Mouse (Mus musculus): ENCODE data around the gene Camk1d. TPM values are rescaled to one million over a fixed set of nuclear protein-coding genes. Genes with fewer than 3 reads are reported as not detected.

The Camk1d gene
- polyA plus RNA-seq, 1 experiment from 2014 or later, result 2.1 TPM

DNA sequence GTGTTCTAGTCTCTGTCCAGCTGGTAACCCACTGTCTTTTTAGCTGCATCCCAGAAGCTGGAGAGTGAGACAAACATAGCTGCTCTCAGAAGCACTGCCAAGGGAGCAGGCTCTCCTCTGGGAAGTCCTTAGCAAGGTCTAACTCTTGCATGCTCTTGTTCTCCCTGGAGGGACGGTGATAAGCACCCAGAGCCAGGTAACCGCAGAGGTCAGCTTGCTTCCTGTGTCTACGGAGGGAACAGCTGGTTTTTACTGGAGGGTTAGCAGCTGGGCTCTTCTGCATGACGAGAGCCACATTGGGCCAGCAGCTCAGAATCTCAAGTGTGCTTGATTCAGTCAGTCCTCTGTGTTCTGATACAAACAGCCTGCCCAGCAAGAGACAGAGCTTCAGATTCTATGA is 425.7 kb downstream of the Camk1d start:
- DNase-seq (ENCODE audit: low spot score) (no peak), ATAC-seq (ENCODE audit: insufficient read depth, low FRiP score, low TSS enrichment) (no peak)
- no peak overlapping the region for H3K4me3 ChIP-seq (ENCODE audit: low read depth, low read length)
- no peaks in the 10 kb centered on the region for H3K4me1 ChIP-seq (ENCODE audit: control insufficient read depth, insufficient read depth, low read length)
- no peak overlapping the region for H3K27ac ChIP-seq (ENCODE audit: low read depth, low read length)
- H3K9ac ChIP-seq (ENCODE audit: low read length), result no peak overlapping the region
- H3K36me3 ChIP-seq (ENCODE audit: control insufficient read depth, insufficient read depth, low read length), result no peaks in the 10 kb centered on the region
- H3K9me3 ChIP-seq (ENCODE audit: control insufficient read depth, low read length), result no peaks in the 10 kb centered on the region
- WGBS, result 81% methylated on average over 4 of the region's 4 CpGs
- H3K27me3 ChIP-seq (ENCODE audit: control insufficient read depth, insufficient read depth, low read length), result no peaks in the 10 kb centered on the region
- no peak overlapping the region for H3K4me2 ChIP-seq (ENCODE audit: low read depth)

DNA sequence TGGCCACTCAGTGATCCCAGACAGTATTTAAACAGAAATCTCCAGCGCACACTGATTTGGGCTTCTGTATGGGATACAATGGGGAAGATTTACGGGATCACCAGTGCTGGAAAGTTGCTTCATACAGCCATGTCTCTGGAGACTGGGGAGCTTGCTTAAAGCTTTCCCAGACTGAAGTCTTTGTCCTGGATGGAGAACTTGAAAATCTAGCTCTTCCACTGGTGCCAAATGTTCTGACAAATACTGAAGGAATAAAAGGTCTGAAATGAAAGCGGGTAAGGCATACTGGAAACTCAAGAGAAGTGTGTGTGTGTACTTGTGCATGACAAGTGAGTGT is 427.3 kb downstream of the Camk1d start:
- Histone ChIP-seq H3K27me3 (ENCODE audit: control insufficient read depth, insufficient read depth, low read length) (no peaks in the 10 kb centered on the region), H3K4me3 (ENCODE audit: low read depth, low read length) (no peak overlapping the region), H3K27ac (ENCODE audit: low read depth, low read length) (no peak overlapping the region), H3K9ac (ENCODE audit: low read length) (no peak overlapping the region), H3K4me2 (ENCODE audit: low read depth) (no peak overlapping the region), H3K9me3 (ENCODE audit: control insufficient read depth, low read length) (no peaks in the 10 kb centered on the region), H3K36me3 (ENCODE audit: control insufficient read depth, insufficient read depth, low read length) (no peaks in the 10 kb centered on the region), H3K4me1 (ENCODE audit: control insufficient read depth, insufficient read depth, low read length) (no peaks in the 10 kb centered on the region)
- no peak for DNase-seq (ENCODE audit: low spot score)
- no peak for ATAC-seq (ENCODE audit: insufficient read depth, low FRiP score, low TSS enrichment)
- 90% methylated on average over 3 of the region's 3 CpGs for WGBS

DNA sequence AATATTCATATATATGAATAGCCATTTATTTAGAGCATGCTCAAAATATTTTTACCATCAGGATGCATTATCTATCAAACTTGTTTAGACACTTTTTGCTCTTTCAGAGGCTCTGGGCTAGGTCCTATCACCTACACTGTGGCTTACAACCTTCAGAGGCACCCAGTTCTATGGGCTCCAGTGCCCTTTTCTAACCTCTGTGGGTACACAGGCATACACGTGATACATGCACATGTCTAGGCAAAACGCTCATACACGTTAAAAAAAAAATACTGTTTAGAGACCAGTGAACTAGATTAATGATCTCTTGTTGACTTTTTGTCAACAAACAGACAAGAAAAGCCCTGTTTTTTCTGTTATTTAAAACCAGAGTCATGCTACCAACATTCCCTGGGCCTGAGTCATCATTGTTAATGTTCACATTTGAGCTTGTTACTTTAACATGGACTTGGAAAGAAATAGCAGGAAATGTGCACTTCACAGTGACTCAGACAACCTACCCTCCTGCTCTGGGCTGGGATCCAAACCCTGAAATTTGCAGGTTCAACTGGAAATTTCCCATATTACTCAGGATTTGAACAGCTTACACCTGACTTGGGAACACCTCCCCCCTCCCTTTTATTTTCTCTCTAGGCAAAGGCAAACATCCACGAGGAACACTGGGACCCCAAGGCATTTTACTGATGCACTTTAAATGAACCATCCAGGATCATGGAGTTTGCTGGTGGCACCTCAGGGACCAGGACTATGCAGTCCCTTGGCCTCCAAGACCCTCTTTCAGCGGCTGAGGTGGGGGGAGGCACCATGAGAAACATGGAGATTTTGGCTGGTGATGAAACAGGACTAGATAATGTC is 427.9 kb downstream of the Camk1d start:
- no peaks in the 10 kb centered on the region for H3K4me1 ChIP-seq (ENCODE audit: control insufficient read depth, insufficient read depth, low read length)
- H3K27me3 ChIP-seq (ENCODE audit: control insufficient read depth, insufficient read depth, low read length), result no peaks in the 10 kb centered on the region
- no peak overlapping the region for H3K27ac ChIP-seq (ENCODE audit: low read depth, low read length)
- no peaks in the 10 kb centered on the region for H3K9me3 ChIP-seq (ENCODE audit: control insufficient read depth, low read length)
- no peak overlapping the region for H3K4me2 ChIP-seq (ENCODE audit: low read depth)
- no peak overlapping the region for H3K9ac ChIP-seq (ENCODE audit: low read length)
- ATAC-seq (ENCODE audit: insufficient read depth, low FRiP score, low TSS enrichment) (no peak), DNase-seq (ENCODE audit: low spot score) (no peak)
- no peaks in the 10 kb centered on the region for H3K36me3 ChIP-seq (ENCODE audit: control insufficient read depth, insufficient read depth, low read length)
- no peak overlapping the region for H3K4me3 ChIP-seq (ENCODE audit: low read depth, low read length)
- WGBS, result 77% methylated on average over 5 of the region's 5 CpGs

DNA sequence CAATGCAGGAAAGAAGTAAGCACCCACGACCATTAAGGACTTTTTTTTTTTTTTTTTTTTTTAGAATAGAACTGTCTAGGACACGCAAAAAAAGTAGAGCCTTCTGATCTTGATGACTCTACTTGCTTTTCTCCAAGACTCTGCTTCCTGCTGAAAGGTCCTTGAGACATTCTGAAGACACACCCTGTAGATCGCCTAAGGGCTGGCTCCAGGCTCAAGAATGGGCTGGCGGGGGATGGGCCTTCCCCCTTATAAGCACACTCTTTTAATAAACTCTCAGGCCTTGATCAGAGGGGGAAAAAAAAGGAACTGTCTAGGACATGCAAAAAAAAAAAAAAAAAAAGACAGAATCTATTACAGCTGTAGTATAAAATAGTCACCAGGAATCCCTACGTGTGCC is 430.0 kb downstream of the Camk1d start:
- no peak for ATAC-seq (ENCODE audit: insufficient read depth, low FRiP score, low TSS enrichment)
- Histone ChIP-seq H3K27me3 (ENCODE audit: control insufficient read depth, insufficient read depth, low read length) (no peaks in the 10 kb centered on the region), H3K27ac (ENCODE audit: low read depth, low read length) (no peak overlapping the region), H3K4me1 (ENCODE audit: control insufficient read depth, insufficient read depth, low read length) (no peaks in the 10 kb centered on the region), H3K4me2 (ENCODE audit: low read depth) (no peak overlapping the region), H3K36me3 (ENCODE audit: control insufficient read depth, insufficient read depth, low read length) (no peaks in the 10 kb centered on the region), H3K4me3 (ENCODE audit: low read depth, low read length) (no peak overlapping the region), H3K9ac (ENCODE audit: low read length) (no peak overlapping the region), H3K9me3 (ENCODE audit: control insufficient read depth, low read length) (no peaks in the 10 kb centered on the region)
- no peak for DNase-seq (ENCODE audit: low spot score)
- 87% methylated on average over 5 of the region's 5 CpGs for WGBS

DNA sequence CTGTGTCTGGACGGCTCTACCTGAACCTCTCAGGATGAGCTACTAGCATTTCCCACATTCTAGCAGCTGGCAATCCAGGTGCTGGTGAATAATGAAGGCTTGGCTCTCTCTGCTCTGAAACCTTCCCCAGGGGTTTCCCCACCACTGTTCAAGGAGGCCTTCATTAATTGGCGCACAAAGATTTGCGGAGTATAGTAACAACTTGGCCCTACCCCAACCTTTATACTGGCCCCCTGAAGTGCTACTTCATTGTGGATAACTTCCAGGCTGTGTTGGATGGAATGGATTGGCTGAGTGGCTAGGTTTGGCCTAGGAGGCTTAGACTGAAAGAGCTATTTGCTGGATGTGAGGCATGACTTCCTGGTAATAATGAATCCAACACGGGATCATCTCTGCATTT is 431.7 kb downstream of the Camk1d start:
- Histone ChIP-seq H3K4me3 (ENCODE audit: low read depth, low read length) (no peak overlapping the region), H3K27me3 (ENCODE audit: control insufficient read depth, insufficient read depth, low read length) (no peaks in the 10 kb centered on the region), H3K36me3 (ENCODE audit: control insufficient read depth, insufficient read depth, low read length) (no peaks in the 10 kb centered on the region), H3K4me1 (ENCODE audit: control insufficient read depth, insufficient read depth, low read length) (no peaks in the 10 kb centered on the region), H3K9me3 (ENCODE audit: control insufficient read depth, low read length) (no peaks in the 10 kb centered on the region), H3K9ac (ENCODE audit: low read length) (no peak overlapping the region), H3K27ac (ENCODE audit: low read depth, low read length) (no peak overlapping the region), H3K4me2 (ENCODE audit: low read depth) (no peak overlapping the region)
- no peak for DNase-seq (ENCODE audit: low spot score)
- ATAC-seq (ENCODE audit: insufficient read depth, low FRiP score, low TSS enrichment), result no peak
- 87% methylated on average over 4 of the region's 4 CpGs for WGBS

DNA sequence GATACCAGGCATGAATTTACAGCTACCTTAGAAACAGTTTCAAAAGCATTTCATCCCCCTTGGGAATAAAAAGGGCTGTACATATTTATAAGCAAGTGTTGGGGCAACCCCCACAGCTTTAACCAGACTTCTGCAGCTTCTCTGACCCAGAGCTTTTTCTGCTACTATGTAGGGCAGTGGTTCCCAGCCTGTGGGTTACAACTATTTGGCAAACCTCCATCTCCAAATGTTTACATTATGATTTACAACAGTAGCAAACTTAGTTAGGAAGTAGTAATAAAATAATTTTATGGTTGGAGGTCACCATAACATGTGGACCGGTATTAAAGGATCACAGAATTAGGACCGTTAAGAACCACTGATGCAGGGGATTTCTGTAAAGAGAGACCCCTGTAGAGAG is 446.3 kb downstream of the Camk1d start:
- H3K4me3 ChIP-seq (ENCODE audit: low read depth, low read length), result no peak overlapping the region
- no peak overlapping the region for H3K9ac ChIP-seq (ENCODE audit: low read length)
- no peak overlapping the region for H3K27ac ChIP-seq (ENCODE audit: low read depth, low read length)
- 83% methylated on average over 2 of the region's 2 CpGs for WGBS
- H3K36me3 ChIP-seq (ENCODE audit: control insufficient read depth, insufficient read depth, low read length), result no peaks in the 10 kb centered on the region
- ATAC-seq (ENCODE audit: insufficient read depth, low FRiP score, low TSS enrichment) (no peak), DNase-seq (ENCODE audit: low spot score) (no peak)
- H3K27me3 ChIP-seq (ENCODE audit: control insufficient read depth, insufficient read depth, low read length), result no peaks in the 10 kb centered on the region
- H3K4me2 ChIP-seq (ENCODE audit: low read depth), result no peak overlapping the region
- H3K9me3 ChIP-seq (ENCODE audit: control insufficient read depth, low read length), result no peaks in the 10 kb centered on the region
- no peaks in the 10 kb centered on the region for H3K4me1 ChIP-seq (ENCODE audit: control insufficient read depth, insufficient read depth, low read length)

DNA sequence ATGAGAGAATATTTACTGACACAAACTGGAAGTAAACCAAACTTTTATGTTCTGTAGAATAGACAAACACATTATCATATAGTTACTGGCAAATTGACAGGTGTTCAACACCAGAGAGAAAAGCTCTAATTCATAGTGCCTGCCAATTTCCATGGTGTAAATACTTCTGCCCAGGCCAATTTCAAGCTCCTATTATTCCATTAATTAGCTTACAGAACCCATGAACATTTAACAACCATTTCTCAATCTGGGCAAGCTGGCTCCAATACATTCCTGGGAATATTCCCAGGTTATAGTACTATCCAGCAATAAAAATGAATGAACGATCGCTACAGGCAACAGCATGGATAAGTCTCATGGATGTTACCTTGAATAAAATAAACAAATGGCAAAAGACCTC is 452.0 kb downstream of the Camk1d start:
- Histone ChIP-seq H3K4me3 (ENCODE audit: low read depth, low read length) (no peak overlapping the region), H3K4me1 (ENCODE audit: control insufficient read depth, insufficient read depth, low read length) (no peaks in the 10 kb centered on the region), H3K27me3 (ENCODE audit: control insufficient read depth, insufficient read depth, low read length) (no peaks in the 10 kb centered on the region), H3K4me2 (ENCODE audit: low read depth) (no peak overlapping the region), H3K27ac (ENCODE audit: low read depth, low read length) (no peak overlapping the region), H3K9me3 (ENCODE audit: control insufficient read depth, low read length) (no peaks in the 10 kb centered on the region), H3K9ac (ENCODE audit: low read length) (no peak overlapping the region), H3K36me3 (ENCODE audit: control insufficient read depth, insufficient read depth, low read length) (no peaks in the 10 kb centered on the region)
- 92% methylated on average over 2 of the region's 2 CpGs for WGBS
- DNase-seq (ENCODE audit: low spot score) (no peak), ATAC-seq (ENCODE audit: insufficient read depth, low FRiP score, low TSS enrichment) (no peak)

DNA sequence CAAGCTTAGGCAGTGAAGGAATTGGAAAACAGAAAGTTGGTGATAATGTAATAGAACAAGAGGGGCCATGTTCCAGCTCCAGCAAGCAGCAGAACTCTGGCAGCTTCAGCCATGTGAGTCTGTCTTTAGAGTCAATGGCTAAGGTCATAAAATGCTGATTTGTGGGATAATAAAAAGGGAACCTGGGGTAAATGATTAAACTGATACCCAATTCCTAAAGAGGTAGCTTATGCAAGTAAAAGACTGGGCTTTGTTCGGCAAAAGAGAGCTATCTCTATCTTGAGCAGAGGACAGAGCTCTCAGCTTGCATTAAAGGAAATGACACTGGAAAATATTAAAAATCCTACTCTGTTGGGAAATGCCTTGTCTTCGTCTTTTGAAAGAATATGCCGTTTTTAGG is 456.1 kb downstream of the Camk1d start:
- no peaks in the 10 kb centered on the region for H3K9me3 ChIP-seq (ENCODE audit: control insufficient read depth, low read length)
- WGBS, result 72% methylated on average over 3 of the region's 3 CpGs
- H3K4me2 ChIP-seq (ENCODE audit: low read depth), result no peak overlapping the region
- no peak overlapping the region for H3K9ac ChIP-seq (ENCODE audit: low read length)
- H3K27ac ChIP-seq (ENCODE audit: low read depth, low read length), result no peak overlapping the region
- H3K4me1 ChIP-seq (ENCODE audit: control insufficient read depth, insufficient read depth, low read length), result no peaks in the 10 kb centered on the region
- no peak for DNase-seq (ENCODE audit: low spot score)
- H3K27me3 ChIP-seq (ENCODE audit: control insufficient read depth, insufficient read depth, low read length), result no peaks in the 10 kb centered on the region
- H3K4me3 ChIP-seq (ENCODE audit: low read depth, low read length), result no peak overlapping the region
- no peaks in the 10 kb centered on the region for H3K36me3 ChIP-seq (ENCODE audit: control insufficient read depth, insufficient read depth, low read length)
- no peak for ATAC-seq (ENCODE audit: insufficient read depth, low FRiP score, low TSS enrichment)

DNA sequence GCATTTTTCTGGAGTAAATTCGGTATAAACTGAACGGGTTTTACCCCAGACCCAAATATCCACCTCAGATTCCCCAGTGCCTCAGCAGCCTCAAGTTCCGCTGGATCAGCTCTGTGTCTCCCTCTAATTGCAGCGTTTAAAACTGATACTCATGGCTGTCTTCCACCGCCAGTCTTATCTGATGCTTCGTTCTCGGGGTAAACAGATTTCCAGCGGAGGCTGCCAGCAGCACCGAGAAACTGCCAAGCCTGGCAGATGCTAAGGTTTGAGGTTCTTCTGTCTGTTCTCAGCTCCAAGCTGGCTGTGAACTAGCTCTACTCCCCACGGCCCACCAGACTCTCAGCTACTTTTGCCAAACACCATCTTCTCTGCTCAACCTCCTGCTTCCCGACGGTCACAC is 464.3 kb downstream of the Camk1d start:
- no peak overlapping the region for H3K9ac ChIP-seq (ENCODE audit: low read length)
- no peaks in the 10 kb centered on the region for H3K36me3 ChIP-seq (ENCODE audit: control insufficient read depth, insufficient read depth, low read length)
- H3K27me3 ChIP-seq (ENCODE audit: control insufficient read depth, insufficient read depth, low read length), result no peaks in the 10 kb centered on the region
- no peak overlapping the region for H3K27ac ChIP-seq (ENCODE audit: low read depth, low read length)
- 80% methylated on average over 12 of the region's 12 CpGs for WGBS
- no peaks in the 10 kb centered on the region for H3K4me1 ChIP-seq (ENCODE audit: control insufficient read depth, insufficient read depth, low read length)
- ATAC-seq (ENCODE audit: insufficient read depth, low FRiP score, low TSS enrichment) (no peak), DNase-seq (ENCODE audit: low spot score) (no peak)
- no peak overlapping the region for H3K4me2 ChIP-seq (ENCODE audit: low read depth)
- no peaks in the 10 kb centered on the region for H3K9me3 ChIP-seq (ENCODE audit: control insufficient read depth, low read length)
- no peak overlapping the region for H3K4me3 ChIP-seq (ENCODE audit: low read depth, low read length)
